Mouse (Mus musculus): ENCODE data around the gene Adora1.
A peak's percentile ranks its signal among the peaks of the same experiment; 100 is the strongest.
"Not testable (repeated sequence)": the region's sequence is repeated elsewhere in the genome, so short reads cannot be mapped to it uniquely, and the experiment has no call there.

Adora1 gene

GRCm38 (mm10) chr1:134235391-134235921 is at the start of gene Adora1:
Gene Adora1, minus strand, starts transcription at chr1:134235431.
- no peak for DNase-seq (ENCODE audit: low spot score)

GRCm38 (mm10) chr1:134283108-134283507 is 47.9 kb upstream of the Adora1 start:
- no peak for DNase-seq (ENCODE audit: low spot score)

DNA sequence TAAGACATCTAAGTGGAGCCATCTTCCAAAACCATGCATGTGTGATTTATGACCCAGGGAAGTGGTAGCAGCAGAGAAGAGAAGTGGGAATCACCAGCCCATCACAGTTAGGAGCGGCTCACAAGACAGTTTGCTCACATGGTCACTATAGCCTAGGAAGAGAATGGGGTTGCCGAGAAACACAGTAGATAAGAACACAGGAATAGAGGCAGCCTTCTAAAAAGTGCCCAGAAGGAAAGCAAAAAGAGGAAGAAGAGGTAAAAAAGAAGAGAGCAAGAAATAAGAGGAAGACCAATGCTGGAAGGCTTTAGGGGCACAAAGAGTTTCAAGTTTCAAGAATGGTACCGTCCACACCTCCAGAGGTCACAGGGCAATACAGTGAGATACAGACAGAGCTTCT is 47.1 kb upstream of the Adora1 start:
- no peak for DNase-seq (ENCODE audit: low spot score)

DNA sequence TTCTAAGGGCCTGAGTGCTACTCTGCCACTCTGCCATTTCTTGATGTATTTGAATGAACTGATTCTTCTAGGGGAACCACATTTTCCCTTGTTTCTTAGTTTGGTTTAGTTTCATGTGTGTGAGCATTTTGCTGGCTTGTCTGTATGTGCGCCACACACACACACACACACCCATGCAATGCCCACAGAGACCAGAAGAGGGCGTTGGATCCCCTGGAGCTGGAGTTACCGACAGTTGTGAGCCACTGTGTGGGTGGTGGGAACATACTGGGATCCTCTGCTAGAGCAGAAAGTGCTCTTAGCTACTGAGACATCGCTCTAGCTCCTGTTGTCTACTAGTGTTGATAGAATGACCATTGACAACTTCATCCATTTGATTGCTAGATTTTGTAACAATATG is 46.3 kb upstream of the Adora1 start:
- no peak for DNase-seq (ENCODE audit: low spot score)

GRCm38 (mm10) chr1:134280174-134280573 is 44.9 kb upstream of the Adora1 start:
- DNase-seq (ENCODE audit: low spot score) = no peak

GRCm38 (mm10) chr1:134276823-134277222 is 41.6 kb upstream of the Adora1 start:
- no peak for DNase-seq (ENCODE audit: low spot score)

DNA sequence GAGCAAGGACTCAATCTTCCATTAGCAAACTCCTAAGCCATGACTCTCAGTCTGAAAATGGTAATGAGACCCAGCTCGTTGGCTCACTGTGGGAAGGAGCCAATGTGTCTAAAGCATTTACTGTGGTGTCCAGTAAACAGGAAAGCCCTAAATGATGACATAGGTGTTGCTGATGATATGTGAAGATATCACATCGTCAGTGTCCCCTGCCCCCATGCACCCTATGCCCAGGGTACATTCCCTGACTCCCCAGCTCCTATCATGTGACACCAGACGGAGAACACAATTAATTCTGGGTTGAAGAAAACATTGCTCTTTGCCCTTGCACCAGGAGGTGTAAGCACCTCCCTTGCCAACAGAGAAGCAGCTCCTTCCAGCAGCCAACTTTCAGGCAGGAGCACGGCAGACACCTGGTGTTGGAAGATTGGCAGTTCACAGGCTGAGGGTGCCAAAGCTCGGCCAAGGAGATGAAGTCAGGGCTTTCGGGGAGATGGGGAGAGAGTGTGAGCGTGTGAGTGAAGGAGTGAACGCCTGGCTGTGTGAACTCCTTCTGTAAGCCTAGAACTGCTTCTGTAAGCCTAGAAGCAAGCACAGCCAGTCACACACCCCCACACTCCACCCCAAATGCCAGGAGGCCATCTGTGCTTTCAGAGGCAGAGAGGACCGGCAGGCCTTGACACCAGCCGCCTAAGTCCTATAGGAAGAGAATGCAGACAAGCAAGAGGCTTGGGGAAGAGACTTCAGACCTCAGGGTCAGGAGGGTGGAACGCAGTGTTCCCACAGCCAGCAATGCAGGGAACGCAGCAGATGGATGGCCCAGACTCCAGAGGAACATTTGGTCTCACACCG is 40.6 kb upstream of the Adora1 start:
- DNase-seq (ENCODE audit: low spot score) = no peak

DNA sequence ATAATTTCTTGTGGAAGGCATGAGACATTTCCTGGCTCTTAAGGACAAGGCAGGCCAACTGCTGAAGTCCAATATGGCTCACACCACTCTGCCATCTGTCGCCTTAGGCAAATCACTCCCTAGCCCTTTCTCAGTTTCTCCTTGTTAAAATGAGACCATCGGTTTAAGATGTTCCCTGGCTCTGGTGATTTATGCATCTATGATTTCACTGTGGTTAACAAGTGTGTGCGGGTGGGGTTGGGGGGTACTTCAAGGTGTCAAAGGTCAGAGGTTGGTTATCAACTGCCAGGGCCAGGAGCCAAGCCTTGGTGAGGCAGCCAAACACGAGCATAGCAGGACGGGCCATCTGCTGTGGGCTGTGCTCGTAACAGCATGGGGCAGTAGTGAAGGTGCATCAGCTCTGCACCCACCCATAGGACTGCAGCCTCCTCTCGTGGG is 39.3 kb upstream of the Adora1 start:
- no peak for DNase-seq (ENCODE audit: low spot score)

DNA sequence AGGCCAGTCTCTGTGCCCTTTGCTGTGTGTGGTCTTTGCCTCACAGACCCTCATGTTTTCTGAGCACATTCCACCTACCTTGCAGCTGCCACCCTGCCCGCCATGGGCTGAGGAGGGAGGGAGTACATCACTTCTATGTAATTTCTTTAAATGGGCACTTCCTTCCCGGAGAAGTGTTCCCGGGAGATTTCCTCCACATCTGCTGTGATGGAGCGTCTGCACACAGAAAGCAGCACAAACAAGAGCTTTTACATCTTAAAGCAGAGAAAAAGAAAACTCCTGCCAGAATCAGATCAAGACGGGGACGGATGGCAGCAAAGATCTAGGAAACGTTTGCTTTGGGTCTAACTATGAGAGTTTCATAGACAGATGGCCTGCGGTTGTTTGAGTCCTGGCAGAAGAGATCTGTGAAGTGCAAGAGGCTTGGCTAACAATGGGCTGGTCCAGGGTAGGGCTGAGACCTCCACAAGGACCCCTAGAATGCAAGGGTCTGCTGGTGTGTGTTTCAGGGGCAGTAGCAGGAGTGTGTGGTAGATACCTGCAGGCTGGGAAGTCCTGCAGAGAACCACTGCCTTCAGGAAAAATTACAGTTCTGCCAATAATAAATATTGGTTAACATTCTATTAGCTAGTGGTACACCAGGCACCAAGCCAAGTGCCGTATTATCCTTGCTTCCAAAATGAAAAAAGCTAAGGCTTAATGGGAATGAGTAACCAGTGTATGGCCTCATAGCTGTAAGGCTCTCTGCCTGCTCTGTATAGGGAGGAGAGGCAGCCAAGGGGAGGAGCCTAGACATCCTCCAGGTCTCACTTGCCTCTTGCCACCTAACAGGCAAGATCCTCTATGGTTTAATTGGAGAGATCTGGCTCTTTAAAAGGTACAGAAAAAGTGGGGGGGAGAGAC is 38.5 kb upstream of the Adora1 start:
- DNase-seq (ENCODE audit: low spot score) = no peak

- no peak for DNase-seq (ENCODE audit: low spot score)
Measured at GRCm38 (mm10) chr1:134272754-134273250, 37.6 kb upstream of the Adora1 start.

DNA sequence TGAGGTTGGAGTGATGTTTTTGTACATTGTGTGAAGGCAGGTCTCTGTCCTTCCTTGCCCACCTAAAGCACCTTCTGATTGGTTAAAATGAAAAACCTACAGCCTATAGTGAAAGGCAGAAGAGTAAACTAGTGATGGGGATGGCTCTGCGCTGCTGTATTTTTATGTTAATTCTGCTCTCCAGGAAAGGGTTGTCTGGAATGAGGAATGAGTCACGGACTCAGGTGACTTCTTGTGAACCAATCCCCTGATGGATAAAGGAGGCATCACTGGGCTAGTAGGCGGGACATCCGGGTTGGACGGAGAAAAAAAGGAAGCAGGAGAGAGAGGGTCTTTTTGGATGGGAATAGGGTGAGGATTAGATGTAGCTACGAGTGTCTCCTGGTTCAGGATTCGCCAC is 34.8 kb upstream of the Adora1 start:
- DNase-seq (ENCODE audit: low spot score) = no peak

DNA sequence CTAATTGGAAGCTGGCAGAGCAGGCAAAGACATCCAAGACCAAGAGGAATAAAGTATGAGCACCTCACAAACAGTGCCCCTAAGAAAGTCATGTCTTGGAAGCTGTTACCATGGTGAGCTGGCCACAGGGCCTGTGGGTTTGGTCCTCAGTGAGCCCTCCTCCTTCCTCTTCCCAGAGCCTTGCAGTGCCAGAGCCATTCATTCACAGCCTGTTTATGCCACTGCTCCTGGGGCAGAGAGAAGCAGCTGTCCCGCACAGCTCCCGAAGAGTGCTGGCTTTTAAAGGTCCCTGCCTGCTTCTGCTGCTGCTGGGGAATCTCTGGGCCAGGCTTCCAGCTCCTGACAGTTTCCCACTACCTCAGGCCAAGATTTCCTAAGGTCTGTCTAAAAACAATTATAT is 30.6 kb upstream of the Adora1 start:
- no peak for DNase-seq (ENCODE audit: low spot score)

DNA sequence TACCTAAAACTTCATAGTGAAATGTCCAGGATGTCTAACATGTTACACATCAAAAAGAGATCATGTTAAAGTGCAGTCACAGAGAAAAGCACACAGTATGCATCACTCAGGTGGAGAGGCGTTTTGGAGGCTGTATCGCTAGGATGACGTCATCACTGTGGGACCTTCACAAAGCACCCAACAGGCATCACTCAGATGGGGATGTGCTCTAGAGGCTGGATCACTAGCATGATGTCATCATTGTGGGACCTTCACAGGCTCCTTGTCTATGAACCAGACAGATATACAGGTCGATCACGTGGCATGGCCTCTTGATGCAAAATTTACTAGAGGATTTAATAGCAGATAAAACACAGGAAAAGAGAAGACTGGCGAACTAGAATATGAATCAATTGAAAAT is 29.1 kb upstream of the Adora1 start:
- DNase-seq (ENCODE audit: low spot score) = no peak

GRCm38 (mm10) chr1:134249681-134250080 is 14.4 kb upstream of the Adora1 start:
- DNase-seq (ENCODE audit: low spot score) = not testable (repeated sequence)

DNA sequence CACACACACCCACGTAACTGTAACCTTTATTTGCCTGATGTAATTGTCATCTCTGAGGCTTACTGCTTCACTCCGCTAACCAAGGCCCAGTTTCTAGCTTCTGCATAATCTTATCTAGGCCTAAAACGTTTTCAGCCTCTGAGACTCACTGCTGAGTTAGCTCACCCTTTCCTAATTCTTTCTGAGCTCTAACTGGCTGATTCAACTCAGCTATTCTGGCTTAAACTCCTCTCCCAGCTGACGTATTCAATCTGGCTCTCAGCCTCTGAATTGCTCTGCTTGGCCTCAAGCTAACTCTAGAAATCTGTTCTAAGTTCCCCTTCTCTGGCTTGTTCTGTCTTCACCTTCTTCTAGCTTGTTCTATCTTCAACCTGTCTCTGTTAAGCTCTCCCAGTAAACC is 11.4 kb upstream of the Adora1 start:
- DNase-seq (ENCODE audit: low spot score) = no peak

- DNase-seq (ENCODE audit: low spot score) = no peak
Measured at GRCm38 (mm10) chr1:134245004-134245717, 9.9 kb upstream of the Adora1 start.

DNA sequence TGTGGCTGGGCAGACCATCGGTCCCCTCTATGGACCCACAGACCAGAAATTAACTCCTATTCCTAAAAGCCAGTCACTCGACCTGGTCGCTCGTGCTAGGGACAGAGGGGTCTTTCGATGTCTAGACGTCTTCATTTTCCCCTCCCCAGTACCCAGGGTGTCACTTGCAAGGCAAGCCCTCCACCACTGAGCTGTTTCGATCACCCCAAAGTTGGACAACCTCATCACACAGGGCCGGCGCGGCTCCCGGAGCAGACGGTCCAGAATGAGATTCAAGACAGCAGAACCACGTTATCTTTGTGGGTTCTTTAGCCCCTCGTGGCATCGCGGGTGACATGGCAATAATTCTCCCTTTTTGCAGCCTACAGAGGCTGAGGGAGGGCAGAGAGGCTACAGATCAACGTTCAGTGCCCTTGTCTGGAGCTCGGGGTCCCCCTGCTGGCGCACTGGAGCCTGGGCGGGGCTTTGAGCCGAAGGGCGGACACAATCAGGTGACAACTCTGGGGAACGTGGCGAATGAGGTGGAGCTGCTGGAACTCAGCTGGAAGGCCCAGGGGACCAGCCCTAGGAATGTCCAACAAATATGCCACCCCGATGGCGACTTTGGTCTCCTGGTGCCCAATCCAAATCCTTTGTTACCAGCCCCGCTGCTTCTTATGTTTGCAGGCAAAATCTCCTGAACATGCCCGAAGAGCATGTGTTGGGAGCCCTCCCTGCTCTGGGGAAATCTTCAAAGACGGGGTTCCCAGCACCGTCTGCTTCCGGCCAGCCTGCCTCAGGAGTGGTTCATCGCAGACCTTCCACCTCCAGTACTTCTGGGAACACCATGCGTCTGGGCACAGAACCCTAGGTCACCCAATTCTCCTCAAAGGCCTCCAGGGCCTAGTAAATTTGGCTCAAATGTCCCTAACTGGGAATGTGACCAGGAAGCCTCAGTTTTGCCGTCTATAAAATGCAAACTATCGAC is 9.0 kb upstream of the Adora1 start:
- DNase-seq (ENCODE audit: low spot score) = peak; percentile 92

DNA sequence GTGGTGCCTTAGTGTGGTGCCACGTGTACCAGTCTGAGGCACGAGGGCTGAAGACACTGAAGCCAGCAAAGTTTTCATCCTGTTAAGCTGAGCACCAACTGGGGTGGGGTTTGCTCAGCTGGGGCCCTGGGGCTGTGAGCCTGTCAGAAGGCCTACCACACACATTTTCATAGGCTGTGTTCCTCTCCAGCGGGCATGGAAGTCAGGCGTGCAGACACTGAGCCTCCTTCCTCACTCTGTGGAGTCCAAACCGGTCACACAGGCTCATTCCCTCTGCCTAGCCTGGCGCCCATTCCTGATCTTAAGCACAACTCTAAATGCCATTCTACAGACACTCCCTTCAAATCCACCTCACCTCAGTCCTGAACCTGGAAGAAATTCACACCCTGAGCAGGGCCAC is 8.3 kb upstream of the Adora1 start:
- DNase-seq (ENCODE audit: low spot score) = no peak

GRCm38 (mm10) chr1:134242286-134242685 is 7.1 kb upstream of the Adora1 start:
- no peak for DNase-seq (ENCODE audit: low spot score)

DNA sequence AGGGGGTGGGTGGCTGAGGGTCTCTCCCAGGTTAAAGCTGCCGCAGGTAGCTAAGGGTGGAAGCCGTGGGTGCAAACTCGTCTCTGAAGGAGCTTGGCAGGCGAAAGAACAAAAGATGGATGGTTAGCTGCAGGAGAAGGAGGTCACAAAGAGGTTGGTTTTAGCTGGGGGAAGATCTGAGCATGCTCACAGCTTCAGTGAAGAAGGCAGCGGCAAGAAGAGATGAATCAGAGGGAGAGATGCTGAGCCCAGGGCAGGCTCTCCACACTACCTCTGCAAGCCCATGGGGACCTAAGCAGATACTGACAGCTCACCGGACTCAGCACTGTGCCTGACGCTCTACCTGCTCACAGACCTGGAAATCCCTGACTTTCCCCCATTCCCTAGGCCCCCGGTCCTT is 6.1 kb upstream of the Adora1 start:
- no peak for DNase-seq (ENCODE audit: low spot score)

DNA sequence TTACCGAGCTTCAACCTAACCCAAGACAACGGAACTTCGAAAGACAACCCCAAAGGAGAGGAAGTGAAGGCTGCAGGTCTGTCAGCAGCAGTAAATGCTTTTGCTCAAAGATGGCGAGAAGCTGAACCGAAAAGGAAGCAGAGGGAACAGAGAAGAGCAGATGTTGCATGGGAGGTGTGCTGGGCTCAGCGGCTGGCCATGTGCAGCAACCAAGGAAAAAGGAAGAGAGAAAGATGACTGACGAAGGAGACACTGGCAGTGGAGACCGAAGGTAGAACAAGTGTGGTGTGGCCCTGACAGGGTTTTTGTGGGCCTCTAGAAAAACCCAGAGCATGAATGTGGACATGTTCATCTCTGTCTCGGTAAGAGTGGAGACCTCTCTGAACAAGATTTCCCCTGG is 5.5 kb upstream of the Adora1 start:
- DNase-seq (ENCODE audit: low spot score) = no peak

Measured in retina, embryonic 14.5 days (tissue).